Mouse (Mus musculus): ENCODE measurements around the gene Gcgr. TPM values are rescaled to one million over a fixed set of nuclear protein-coding genes. Genes with fewer than 3 reads are reported as not detected.
A peak's percentile ranks its signal among the peaks of the same experiment; 100 is the strongest.

Gene Gcgr
- polyA plus RNA-seq, 1 experiment from 2014 or later, result 3.5 TPM

GRCm38 (mm10) chr11:120542376-120542775 lies 11.9 kb downstream of the Gcgr start:
- 77% methylated on average over 6 of the region's 6 CpGs for WGBS

DNA sequence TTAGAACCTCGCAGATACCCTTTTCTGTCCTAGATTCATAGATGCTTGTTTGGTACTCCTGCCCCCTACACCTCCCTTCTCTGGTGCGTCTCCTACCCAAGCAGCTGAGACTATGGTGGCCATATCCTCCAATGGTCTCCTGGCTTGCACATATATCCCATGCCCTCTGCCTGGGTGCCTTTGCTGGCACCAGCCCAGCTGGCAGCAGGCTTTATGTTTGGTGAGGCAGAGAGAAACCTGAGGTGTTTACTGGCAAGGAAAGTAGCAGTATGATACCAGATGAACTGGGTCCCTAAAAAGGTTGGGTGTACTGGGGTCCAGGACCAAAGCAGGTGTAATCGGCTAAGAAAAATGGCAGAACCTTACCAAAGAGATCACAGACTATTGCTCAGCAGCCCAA lies 15.5 kb downstream of the Gcgr start:
- TF ChIP-seq EP300 (optimal IDR thresholded peaks at IDR 0.05), result no peak
- TF ChIP-seq CTCF (IDR thresholded peaks at IDR 0.05; ENCODE audit: low read depth), result no peak
- ATAC-seq (ENCODE audit: low FRiP score, low TSS enrichment), result no peak
- Histone ChIP-seq H3K36me3 (ENCODE audit: control insufficient read depth, insufficient read depth, low read length) (peaks cover 8% of the 10 kb centered on the region), H3K27me3 (ENCODE audit: control insufficient read depth, insufficient read depth, low read length) (no peaks in the 10 kb centered on the region), H3K4me1 (replicated peaks; ENCODE audit: control insufficient read depth, insufficient read depth) (peaks cover 5% of the 10 kb centered on the region; the same call in 1 of the 2 replicates), H3K9me3 (ENCODE audit: control insufficient read depth, low read length) (no peaks in the 10 kb centered on the region), H3K4me2 (replicated peaks; ENCODE audit: low read depth) (no peak overlapping the region), H3K4me3 (ENCODE audit: low read depth, low read length) (no peak overlapping the region), H3K27ac (replicated peaks) (no peak overlapping the region), H3K9ac (ENCODE audit: low read length) (no peak overlapping the region)
- WGBS, result 92% methylated on average over 3 of the region's 3 CpGs
- no peak for DNase-seq (ENCODE audit: low spot score)

More at GRCm38 (mm10) chr11:120542376-120542775, 11.9 kb downstream of the Gcgr start:
- ATAC-seq (ENCODE audit: low FRiP score, low TSS enrichment) (no peak), DNase-seq (ENCODE audit: low spot score) (no peak)
- Histone ChIP-seq H3K36me3 (ENCODE audit: control insufficient read depth, insufficient read depth, low read length) (peaks cover 8% of the 10 kb centered on the region), H3K27ac (replicated peaks) (no peak overlapping the region), H3K4me1 (replicated peaks; ENCODE audit: control insufficient read depth, insufficient read depth) (peaks cover 14% of the 10 kb centered on the region), H3K4me3 (ENCODE audit: low read depth, low read length) (no peak overlapping the region), H3K27me3 (ENCODE audit: control insufficient read depth, insufficient read depth, low read length) (no peaks in the 10 kb centered on the region), H3K4me2 (replicated peaks; ENCODE audit: low read depth) (no peak overlapping the region), H3K9ac (ENCODE audit: low read length) (no peak overlapping the region), H3K9me3 (ENCODE audit: control insufficient read depth, low read length) (no peaks in the 10 kb centered on the region)
- no peak for TF ChIP-seq CTCF (IDR thresholded peaks at IDR 0.05; ENCODE audit: low read depth)
- no peak for TF ChIP-seq EP300 (optimal IDR thresholded peaks at IDR 0.05)

- no peak overlapping the region for H3K9ac ChIP-seq (ENCODE audit: low read length)
- no peaks in the 10 kb centered on the region for H3K9me3 ChIP-seq (ENCODE audit: control insufficient read depth, low read length)
- no peaks in the 10 kb centered on the region for H3K27me3 ChIP-seq (ENCODE audit: control insufficient read depth, insufficient read depth, low read length)
- 43% methylated on average over 2 of the region's 2 CpGs for WGBS
- no peak overlapping the region for H3K27ac ChIP-seq (replicated peaks)
- H3K4me2 ChIP-seq (replicated peaks; ENCODE audit: low read depth), result no peak overlapping the region
- TF ChIP-seq EP300 (optimal IDR thresholded peaks at IDR 0.05), result no peak
- TF ChIP-seq CTCF (IDR thresholded peaks at IDR 0.05; ENCODE audit: low read depth), result peak; percentile 61
- 0 out of 2 replicates have a peak, but pooled peaks have one; percentile 44 for ATAC-seq (ENCODE audit: low FRiP score, low TSS enrichment)
- H3K36me3 ChIP-seq (ENCODE audit: control insufficient read depth, insufficient read depth, low read length), result peaks cover 8% of the 10 kb centered on the region
- DNase-seq (ENCODE audit: low spot score), result peak; percentile 47
- no peak overlapping the region for H3K4me3 ChIP-seq (ENCODE audit: low read depth, low read length)
- H3K4me1 ChIP-seq (replicated peaks; ENCODE audit: control insufficient read depth, insufficient read depth), result peaks cover 5% of the 10 kb centered on the region; the same call in 1 of the 2 replicates
Observed at GRCm38 (mm10) chr11:120547469-120547868, 17.0 kb downstream of the Gcgr start.

DNA sequence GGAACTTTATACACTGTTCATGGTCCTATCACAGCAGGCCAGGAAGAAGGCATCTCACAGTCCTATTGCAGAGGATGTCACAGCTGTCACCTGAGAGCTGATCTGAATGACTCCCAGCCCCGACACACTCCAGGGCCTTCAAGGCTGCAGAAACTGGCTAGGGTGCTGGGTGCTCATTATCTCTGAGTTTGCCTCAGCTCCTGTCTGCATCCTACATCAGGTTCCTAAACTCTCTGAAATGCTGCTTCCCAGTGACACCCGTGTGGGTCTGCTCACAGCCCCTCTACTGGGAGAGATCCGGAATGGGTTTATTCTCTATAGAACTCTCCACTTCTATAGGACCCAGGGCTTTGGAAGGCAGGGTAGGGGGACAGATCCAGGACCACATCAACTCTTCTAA lies 17.7 kb downstream of the Gcgr start:
- whole genome bisulfite sequencing, result 77% methylated on average over 3 of the region's 3 CpGs
- peak overlapping the region; percentile 88 for H3K4me3 ChIP-seq (ENCODE audit: low read depth, low read length)
- no peak for ATAC-seq (ENCODE audit: low FRiP score, low TSS enrichment)
- no peak for DNase-seq (ENCODE audit: low spot score)
- TF ChIP-seq EP300 (optimal IDR thresholded peaks at IDR 0.05), result no peak
- no peak for TF ChIP-seq CTCF (IDR thresholded peaks at IDR 0.05; ENCODE audit: low read depth)
- no peaks in the 10 kb centered on the region for H3K9me3 ChIP-seq (ENCODE audit: control insufficient read depth, low read length)
- peak overlapping the region; percentile 98 for H3K27ac ChIP-seq (replicated peaks)
- H3K27me3 ChIP-seq (ENCODE audit: control insufficient read depth, insufficient read depth, low read length), result no peaks in the 10 kb centered on the region
- peaks cover 5% of the 10 kb centered on the region; the same call in 1 of the 2 replicates for H3K4me1 ChIP-seq (replicated peaks; ENCODE audit: control insufficient read depth, insufficient read depth)
- peak overlapping the region; percentile 72 for H3K4me2 ChIP-seq (replicated peaks; ENCODE audit: low read depth)
- H3K36me3 ChIP-seq (ENCODE audit: control insufficient read depth, insufficient read depth, low read length), result peaks cover 8% of the 10 kb centered on the region
- H3K9ac ChIP-seq (ENCODE audit: low read length), result peak overlapping the region; percentile 95

- Histone ChIP-seq H3K9ac (ENCODE audit: low read length) (peak overlapping the region; percentile 95), H3K4me2 (replicated peaks; ENCODE audit: low read depth) (peak overlapping the region; percentile 72), H3K27me3 (ENCODE audit: control insufficient read depth, insufficient read depth, low read length) (no peaks in the 10 kb centered on the region), H3K9me3 (ENCODE audit: control insufficient read depth, low read length) (no peaks in the 10 kb centered on the region), H3K4me1 (replicated peaks; ENCODE audit: control insufficient read depth, insufficient read depth) (peaks cover 5% of the 10 kb centered on the region; the same call in 1 of the 2 replicates), H3K4me3 (ENCODE audit: low read depth, low read length) (peak overlapping the region; percentile 88), H3K27ac (replicated peaks) (peak overlapping the region; percentile 98), H3K36me3 (ENCODE audit: control insufficient read depth, insufficient read depth, low read length) (peaks cover 8% of the 10 kb centered on the region)
- WGBS, result 4% methylated on average over 7 of the region's 7 CpGs
- ATAC-seq (ENCODE audit: low FRiP score, low TSS enrichment) (no peak), DNase-seq (ENCODE audit: low spot score) (no peak)
- no peak for TF ChIP-seq EP300 (optimal IDR thresholded peaks at IDR 0.05)
- no peak for TF ChIP-seq CTCF (IDR thresholded peaks at IDR 0.05; ENCODE audit: low read depth)
Observed at GRCm38 (mm10) chr11:120548786-120549167, 18.3 kb downstream of the Gcgr start.

DNA sequence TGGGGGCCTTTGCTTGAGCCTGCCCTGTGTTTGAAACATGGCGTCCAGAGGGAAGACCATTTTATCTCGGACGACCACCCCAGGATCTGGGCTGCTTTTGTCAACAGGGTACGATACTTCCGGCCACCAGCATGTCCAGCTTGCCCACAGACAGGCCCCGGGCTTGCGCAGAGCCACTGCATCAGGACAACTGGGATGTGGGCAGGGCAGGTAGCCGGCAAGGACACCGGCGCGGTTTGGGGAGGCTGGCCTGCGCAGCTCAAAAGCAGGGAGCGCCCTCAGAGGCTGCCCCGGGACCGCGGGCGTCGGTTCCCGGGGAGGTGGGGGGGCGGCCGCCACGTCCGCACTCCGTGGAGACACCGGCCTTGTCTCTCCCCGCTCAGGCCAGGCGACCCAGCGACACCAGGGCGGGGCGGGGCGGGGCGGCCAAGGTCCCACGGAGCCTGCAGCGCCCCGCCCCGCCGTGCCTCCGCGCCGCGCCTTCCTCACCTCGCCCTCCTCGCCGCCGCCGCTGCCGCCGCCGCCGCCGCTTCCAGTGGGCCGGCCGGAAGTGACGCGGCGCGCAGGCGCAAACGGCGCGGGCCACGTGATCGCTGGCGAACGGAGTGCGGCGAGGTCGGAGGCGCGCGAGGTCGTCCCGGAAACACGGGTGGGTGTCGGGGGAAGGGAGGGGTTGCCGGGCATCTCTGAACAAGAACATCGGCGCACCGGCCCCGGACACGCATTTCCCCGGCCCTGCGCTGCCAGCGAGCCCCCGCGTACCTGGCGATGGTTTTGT lies 18.9 kb downstream of the Gcgr start, which contains the start of gene Mcrip1:
TSS of gene Mcrip1 (minus strand) at position 560 of the 778 bp plus-strand sequence.
- Histone ChIP-seq H3K36me3 (ENCODE audit: control insufficient read depth, insufficient read depth, low read length) (peaks cover 2% of the 10 kb centered on the region), H3K4me2 (replicated peaks; ENCODE audit: low read depth) (peak within 1 kb of the TSS; percentile 72), H3K9me3 (ENCODE audit: control insufficient read depth, low read length) (no peaks in the 10 kb centered on the region), H3K9ac (ENCODE audit: low read length) (peak within 1 kb of the TSS; percentile 95), H3K27ac (replicated peaks) (peak within 1 kb of the TSS; percentile 98), H3K27me3 (ENCODE audit: control insufficient read depth, insufficient read depth, low read length) (no peaks in the 10 kb centered on the region), H3K4me3 (ENCODE audit: low read depth, low read length) (peak within 1 kb of the TSS; percentile 88), H3K4me1 (replicated peaks; ENCODE audit: control insufficient read depth, insufficient read depth) (peaks cover 5% of the 10 kb centered on the region; the same call in 1 of the 2 replicates)
- ATAC-seq (ENCODE audit: low FRiP score, low TSS enrichment) (peak; percentile 85), DNase-seq (ENCODE audit: low spot score) (peak; percentile 94)
- under 1% methylated on average over 57 of the region's 87 CpGs for WGBS
- no peak for TF ChIP-seq CTCF (IDR thresholded peaks at IDR 0.05; ENCODE audit: low read depth)
- TF ChIP-seq EP300 (optimal IDR thresholded peaks at IDR 0.05), result no peak
